Mouse (Mus musculus) small intestine, adult 2 months (tissue): ENCODE results near the gene 2510009E07Rik. TPM values are rescaled to one million over a fixed set of nuclear protein-coding genes. Genes with fewer than 3 reads are reported as not detected.

Experiments used
- H3K27ac ChIP-seq: fragments of 200-500 bp; 2 replicates; pipeline ENCODE4 v1.5.1; 2012; ENCODE audit warnings: low read depth, low read length, control low read depth, inconsistent platforms; ENCODE audit not compliant: insufficient read depth
- H3K27me3 ChIP-seq: fragments of 200-500 bp; 2 replicates; pipeline ENCODE4 v1.6.1; 2012; ENCODE audit warnings: mild to moderate bottlenecking, moderate library complexity, low read length, inconsistent platforms; ENCODE audit not compliant: control insufficient read depth, insufficient read depth
- H3K36me3 ChIP-seq: fragments of 200-500 bp; 2 replicates; pipeline ENCODE4 v1.6.1; 2012; ENCODE audit warnings: mild to moderate bottlenecking, low read length, control low read depth, inconsistent platforms; ENCODE audit not compliant: control insufficient read depth, insufficient read depth
- H3K4me1 ChIP-seq: fragments of 200-500 bp; 2 replicates; pipeline ENCODE4 v1.6.1; 2012; ENCODE audit warnings: low read length, inconsistent platforms, mixed read lengths; ENCODE audit not compliant: control insufficient read depth, insufficient read depth, insufficient read length
- H3K4me3 ChIP-seq: fragments of 200-500 bp; 2 replicates; pipeline ENCODE4 v1.5.1; 2012; ENCODE audit warnings: low read depth, mild to moderate bottlenecking, control low read depth, inconsistent platforms, low read length, moderate library complexity
- CTCF ChIP-seq: fragments of 200-500 bp; IDR thresholded peaks from 2 replicates; pipeline ENCODE4 v1.5.1; 2012; ENCODE audit warnings: low read depth, mild to moderate bottlenecking, control low read depth, inconsistent platforms, low read length, moderate library complexity, mixed read lengths; ENCODE audit not compliant: insufficient replicate concordance, insufficient read length; ENCODE audit errors: extremely low read depth
- POLR2A ChIP-seq: fragments of 200-500 bp; IDR thresholded peaks from 2 replicates; pipeline ENCODE4 v1.6.1; 2012; ENCODE audit warnings: low read depth, mild to moderate bottlenecking, control low read depth, inconsistent platforms, low read length, moderate library complexity
- WGBS: fragments of 180-500 bp; shearing (Covaris S2); methylation state at CpG from one replicate; pipeline ENCODE4 v1.1.7; 2018; 5-methylcytosine and 5-hydroxymethylcytosine counted together
- polyA plus RNA-seq: library from polyadenylated mRNA; depleted of rRNA; stranded (reverse); fragments of >200 nt; gene quantifications from 2 replicates; pipeline ENCODE4 v1.2.3, GENCODE M21; 2012; rRNA removed

The 2510009E07Rik gene
- polyA plus RNA-seq, 1 experiment = 5.3 TPM

- no peaks in the 10 kb centered on the region for H3K36me3 ChIP-seq
- 53% methylated on average over 6 of the region's 6 CpGs for WGBS
- no peak for TF ChIP-seq POLR2A
- TF ChIP-seq CTCF = no peak
- H3K4me1 ChIP-seq = no peaks in the 10 kb centered on the region
- no peak overlapping the region for H3K27ac ChIP-seq
- H3K4me3 ChIP-seq = no peak overlapping the region
- H3K27me3 ChIP-seq = no peaks in the 10 kb centered on the region
Observed at GRCm38 (mm10) chr16:21604354-21604753, 90.1 kb downstream of the 2510009E07Rik start.

Other genes starting within 250 kb of the 2510009E07Rik start
- 20.4 and 21.1 TPM in 2 replicates for gene Ehhadh, start 93.1 kb upstream of the 2510009E07Rik start, polyA plus RNA-seq
- gene Map3k13, start 99.7 kb upstream of the 2510009E07Rik start, polyA plus RNA-seq = 4.6 and 11.2 TPM in 2 replicates